Mouse (Mus musculus) hindbrain, embryonic 11.5 days (tissue): ENCODE results near the gene Pbrm1. TPM values are rescaled to one million over a fixed set of nuclear protein-coding genes. Genes with fewer than 3 reads are reported as not detected.

Experiments used
- ATAC-seq: fragments of 200-750 bp; cut with Nextera tagmentation; 2 replicates; pipeline ENCODE4 v1.8.0; 2017; ENCODE audit warnings: mild to moderate bottlenecking, moderate TSS enrichment, moderate library complexity; ENCODE audit not compliant: low FRiP score
- DNase-seq: peaks from one replicate; pipeline ENCODE4 v3.0.0-alpha.2; 2015; ENCODE audit warnings: low spot score
- H3K27ac ChIP-seq: fragments of 300-500 bp; sonication (generic); 2 replicates; pipeline ENCODE4 v1.5.1; 2014; ENCODE audit warnings: mild to moderate bottlenecking, low read depth, low read length
- H3K27me3 ChIP-seq: fragments of 300-500 bp; sonication (generic); 2 replicates; pipeline ENCODE4 v1.6.1; 2014; ENCODE audit warnings: mild to moderate bottlenecking, low read length, moderate library complexity, mixed read lengths; ENCODE audit not compliant: control insufficient read depth, insufficient read depth
- H3K36me3 ChIP-seq: fragments of 300-500 bp; sonication (generic); 2 replicates; pipeline ENCODE4 v1.6.1; 2014; ENCODE audit warnings: mild to moderate bottlenecking, low read length, moderate library complexity, mixed read lengths; ENCODE audit not compliant: control insufficient read depth, insufficient read depth
- H3K4me1 ChIP-seq: fragments of 300-500 bp; sonication (generic); replicated peaks from 2 replicates; pipeline ENCODE4 v1.6.1; 2014; ENCODE audit warnings: low read length, mixed read lengths; ENCODE audit not compliant: control insufficient read depth, insufficient read depth
- H3K4me2 ChIP-seq: fragments of 300-500 bp; sonication (generic); replicated peaks from 2 replicates; pipeline ENCODE4 v1.6.1; 2014; ENCODE audit warnings: mild to moderate bottlenecking, low read depth, low read length
- H3K4me3 ChIP-seq: fragments of 300-500 bp; sonication (generic); 2 replicates; pipeline ENCODE4 v1.5.1; 2014; ENCODE audit warnings: low read depth, low read length
- H3K9ac ChIP-seq: fragments of 300-500 bp; sonication (generic); 2 replicates; pipeline ENCODE4 v1.6.1; 2014; ENCODE audit warnings: low read depth, low read length
- H3K9me3 ChIP-seq: fragments of 300-500 bp; sonication (generic); 2 replicates; pipeline ENCODE4 v1.6.1; 2016; ENCODE audit warnings: low read length; ENCODE audit not compliant: control insufficient read depth
- WGBS: fragments of 180-500 bp; shearing (Covaris S2); extraction: QIAGEN DNeasy Blood & Tissue Kit; methylation state at CpG from one replicate; pipeline ENCODE4 v1.1.7; 2014; 5-methylcytosine and 5-hydroxymethylcytosine counted together
- polyA plus RNA-seq: library from polyadenylated mRNA; unstranded; fragments of >200 nt; fragmentation: Nextera tagmentation; extraction: Ambion mirVana; gene quantifications from 2 replicates; pipeline ENCODE4 v1.2.1, GENCODE M21; 2014

Gene Pbrm1
- polyA plus RNA-seq, 1 experiment from 2014 or later, result 139 TPM

GRCm38 (mm10) chr14:31006779-31007178 lies 12.2 kb upstream of the Pbrm1 start:
- DNase-seq, result no peak
- no peak for ATAC-seq
- 91% methylated on average over 5 of the region's 5 CpGs for WGBS

GRCm38 (mm10) chr14:31011588-31011987 lies 7.3 kb upstream of the Pbrm1 start:
- 98% methylated on average over 3 of the region's 3 CpGs for WGBS
- Histone ChIP-seq H3K9ac (no peak overlapping the region), H3K27me3 (no peaks in the 10 kb centered on the region), H3K36me3 (peaks cover 11% of the 10 kb centered on the region), H3K4me2 (no peak overlapping the region), H3K9me3 (no peaks in the 10 kb centered on the region), H3K27ac (no peak overlapping the region), H3K4me1 (no peaks in the 10 kb centered on the region), H3K4me3 (no peak overlapping the region)
- no peak for DNase-seq
- no peak for ATAC-seq

More at GRCm38 (mm10) chr14:31006779-31007178, 12.2 kb upstream of the Pbrm1 start:
- Histone ChIP-seq H3K27ac (no peak overlapping the region), H3K9ac (no peak overlapping the region), H3K36me3 (no peaks in the 10 kb centered on the region), H3K27me3 (no peaks in the 10 kb centered on the region), H3K9me3 (no peaks in the 10 kb centered on the region), H3K4me3 (no peak overlapping the region), H3K4me2 (no peak overlapping the region), H3K4me1 (no peaks in the 10 kb centered on the region; the same call in 1 of the 2 replicates)

GRCm38 (mm10) chr14:31013928-31014327 lies 5.0 kb upstream of the Pbrm1 start:
- H3K27ac ChIP-seq, result no peak overlapping the region
- no peak overlapping the region for H3K9ac ChIP-seq
- 0 out of 2 replicates have a peak, but pooled peaks cover 4% of the 10 kb centered on the region for H3K4me1 ChIP-seq
- no peak for DNase-seq
- peaks cover 11% of the 10 kb centered on the region for H3K36me3 ChIP-seq
- H3K9me3 ChIP-seq, result no peaks in the 10 kb centered on the region
- ATAC-seq, result no peak
- no peaks in the 10 kb centered on the region for H3K27me3 ChIP-seq
- WGBS, result 94% methylated on average over 2 of the region's 2 CpGs
- H3K4me2 ChIP-seq, result no peak overlapping the region
- no peak overlapping the region for H3K4me3 ChIP-seq

GRCm38 (mm10) chr14:31016063-31016462 lies 2.9 kb upstream of the Pbrm1 start:
- Histone ChIP-seq H3K27ac (no peak overlapping the region), H3K9ac (no peak overlapping the region), H3K9me3 (no peaks in the 10 kb centered on the region), H3K4me2 (no peak overlapping the region), H3K4me3 (no peak overlapping the region), H3K27me3 (no peaks in the 10 kb centered on the region), H3K36me3 (peaks cover 11% of the 10 kb centered on the region), H3K4me1 (0 out of 2 replicates have a peak, but pooled peaks cover 4% of the 10 kb centered on the region)
- 92% methylated on average over 1 of the region's 1 CpGs for WGBS
- ATAC-seq, result no peak
- no peak for DNase-seq

GRCm38 (mm10) chr14:31017854-31018253 lies 1.1 kb upstream of the Pbrm1 start:
- Histone ChIP-seq H3K27ac (no peak overlapping the region), H3K9me3 (no peaks in the 10 kb centered on the region), H3K36me3 (peaks cover 7% of the 10 kb centered on the region), H3K4me2 (peak overlapping the region; percentile 63), H3K4me1 (0 out of 2 replicates have a peak, but pooled peaks cover 4% of the 10 kb centered on the region), H3K27me3 (no peaks in the 10 kb centered on the region), H3K4me3 (peak overlapping the region; percentile 66), H3K9ac (peak overlapping the region; percentile 93)
- ATAC-seq, result no peak
- DNase-seq, result peak; percentile 32
- WGBS, result 0% methylated on average over 2 of the region's 2 CpGs

- Histone ChIP-seq H3K27me3 (no peaks in the 10 kb centered on the region), H3K4me3 (peak overlapping the region; percentile 66), H3K4me1 (0 out of 2 replicates have a peak, but pooled peaks cover 4% of the 10 kb centered on the region), H3K9me3 (no peaks in the 10 kb centered on the region), H3K4me2 (peak overlapping the region; percentile 63), H3K27ac (peak overlapping the region; percentile 98), H3K9ac (peak overlapping the region; percentile 93), H3K36me3 (no peaks in the 10 kb centered on the region; the same call in 1 of the 2 replicates)
- peak; percentile 96 for ATAC-seq
- DNase-seq, result peak; percentile 86
- WGBS, result 9% methylated on average over 29 of the region's 56 CpGs
Observed at GRCm38 (mm10) chr14:31019331-31020205, 630 bp downstream of the Pbrm1 start.

GRCm38 (mm10) chr14:31022579-31022978 lies 3.6 kb downstream of the Pbrm1 start:
- no peak overlapping the region for H3K9ac ChIP-seq

GRCm38 (mm10) chr14:31025785-31026184 lies 6.8 kb downstream of the Pbrm1 start:
- no peak overlapping the region for H3K27ac ChIP-seq
- H3K9me3 ChIP-seq, result no peaks in the 10 kb centered on the region
- H3K9ac ChIP-seq, result no peak overlapping the region
- DNase-seq, result no peak
- H3K36me3 ChIP-seq, result peaks cover 15% of the 10 kb centered on the region
- no peak overlapping the region for H3K4me2 ChIP-seq
- no peaks in the 10 kb centered on the region for H3K4me1 ChIP-seq
- 77% methylated on average over 3 of the region's 3 CpGs for WGBS
- H3K27me3 ChIP-seq, result no peaks in the 10 kb centered on the region
- H3K4me3 ChIP-seq, result no peak overlapping the region
- no peak for ATAC-seq

More at GRCm38 (mm10) chr14:31022579-31022978, 3.6 kb downstream of the Pbrm1 start:
- no peak for DNase-seq
- Histone ChIP-seq H3K27me3 (no peaks in the 10 kb centered on the region), H3K9me3 (no peaks in the 10 kb centered on the region), H3K36me3 (peaks cover 8% of the 10 kb centered on the region), H3K4me3 (no peak overlapping the region), H3K27ac (no peak overlapping the region), H3K4me1 (0 out of 2 replicates have a peak, but pooled peaks cover 4% of the 10 kb centered on the region), H3K4me2 (no peak overlapping the region)
- ATAC-seq, result no peak
- 69% methylated on average over 1 of the region's 1 CpGs for WGBS
